Mouse (Mus musculus) MEL (cell line): ENCODE measurements around the gene Angptl2. TPM values are rescaled to one million over a fixed set of nuclear protein-coding genes. Genes with fewer than 3 reads are reported as not detected.

Source experiments
- DNase-seq: peaks from one replicate; pipeline ENCODE4 v3.0.0; 2011; ENCODE audit warnings: low read depth, low spot score
- H3K27ac ChIP-seq: 2 replicates; pipeline ENCODE4 v1.5.1; 2012; ENCODE audit warnings: low read depth, mild to moderate bottlenecking, control low read depth, low read length, moderate library complexity; ENCODE audit not compliant: control insufficient read depth
- H3K27me3 ChIP-seq, 2 experiments: fragments of 150-350 bp in 1 of 2; sonication (generic) in 1 of 2; 2 replicates each; pipeline ENCODE4 v1.6.1; 2012; ENCODE audit warnings: low read length in 2 of 2, mild to moderate bottlenecking in 2 of 2, improper control_type of control experiment in 1 of 2, moderate library complexity in 1 of 2; ENCODE audit not compliant: insufficient read depth in 2 of 2, control insufficient read depth in 1 of 2
- H3K36me3 ChIP-seq, 2 experiments: 2 replicates each; pipeline ENCODE4 v1.6.1; 2012 to 2014; ENCODE audit warnings: low read length in 2 of 2, improper control_type of control experiment in 1 of 2, inconsistent platforms in 1 of 2, mild to moderate bottlenecking in 1 of 2; ENCODE audit not compliant: insufficient read depth in 2 of 2, control insufficient read depth in 1 of 2
- H3K4me1 ChIP-seq, 2 experiments: fragments of 150-350 bp in 1 of 2; sonication (generic) in 1 of 2; 2 replicates each; pipeline ENCODE4 v1.6.1; 2012; ENCODE audit warnings: low read length in 2 of 2, improper control_type of control experiment in 1 of 2, mild to moderate bottlenecking in 1 of 2; ENCODE audit not compliant: insufficient read depth in 2 of 2, control insufficient read depth in 1 of 2
- H3K4me3 ChIP-seq, 2 experiments: fragments of 150-350 bp in 1 of 2; sonication (generic) in 1 of 2; 2 replicates each; pipeline ENCODE4 v1.5.1; 2012; ENCODE audit warnings: low read depth in 2 of 2, low read length in 2 of 2, mild to moderate bottlenecking in 2 of 2, moderate library complexity in 2 of 2, control low read depth in 1 of 2, improper control_type of control experiment in 1 of 2; ENCODE audit not compliant: control insufficient read depth in 1 of 2, insufficient read depth in 1 of 2
- H3K79me2 ChIP-seq: 2 replicates; pipeline ENCODE4 v1.6.1; 2012; ENCODE audit warnings: mild to moderate bottlenecking, low read length, moderate library complexity; ENCODE audit not compliant: control insufficient read depth, poor library complexity, insufficient read depth
- H3K9ac ChIP-seq: 2 replicates; pipeline ENCODE4 v1.6.1; 2012; ENCODE audit warnings: low read depth, mild to moderate bottlenecking, control low read depth, low read length, moderate library complexity; ENCODE audit not compliant: control insufficient read depth, poor library complexity, severe bottlenecking
- H3K9me3 ChIP-seq: fragments of 150-350 bp; sonication (generic); replicated peaks from 2 replicates; pipeline ENCODE4 v1.6.1; 2012; ENCODE audit warnings: mild to moderate bottlenecking, low read length, improper control_type of control experiment, moderate library complexity; ENCODE audit not compliant: insufficient read depth
- CHD2 ChIP-seq: IDR thresholded peaks from 2 replicates; pipeline ENCODE4 v1.6.1; 2011; ENCODE audit warnings: low read length, improper control_type of control experiment
- CTCF ChIP-seq, 3 experiments: IDR thresholded peaks in 2 of 3; conservative IDR thresholded peaks in 1 of 3; 2 replicates each; pipeline ENCODE4 v1.5.1; 2011 to 2012; ENCODE audit warnings: low read length in 3 of 3, low read depth in 2 of 3, mild to moderate bottlenecking in 2 of 3, improper control_type of control experiment in 1 of 3, inconsistent platforms in 1 of 3, mixed read lengths in 1 of 3, moderate library complexity in 1 of 3; ENCODE audit not compliant: control insufficient read depth in 1 of 3, insufficient read depth in 1 of 3, poor library complexity in 1 of 3, severe bottlenecking in 1 of 3
- EP300 ChIP-seq, 2 experiments: IDR thresholded peaks; 2 replicates each; pipeline ENCODE4 v1.6.1; 2011; ENCODE audit warnings: improper control_type of control experiment in 2 of 2, low read length in 2 of 2, low read depth in 1 of 2, mild to moderate bottlenecking in 1 of 2
- ETS1 ChIP-seq: IDR thresholded peaks from 2 replicates; pipeline ENCODE4 v1.6.1; 2012; ENCODE audit warnings: low read depth, mild to moderate bottlenecking, inconsistent platforms, low read length, improper control_type of control experiment, moderate library complexity
- HCFC1 ChIP-seq: IDR thresholded peaks from 2 replicates; pipeline ENCODE4 v1.6.1; 2012; ENCODE audit warnings: low read depth, mild to moderate bottlenecking, inconsistent platforms, low read length, improper control_type of control experiment, moderate library complexity
- KAT2A ChIP-seq: conservative IDR thresholded peaks from 2 replicates; pipeline ENCODE4 v1.6.1; 2012; ENCODE audit warnings: low read depth, low read length, improper control_type of control experiment, inconsistent platforms
- MAFK ChIP-seq: IDR thresholded peaks from 2 replicates; pipeline ENCODE4 v1.6.1; 2011; ENCODE audit warnings: low read depth, mild to moderate bottlenecking, low read length, improper control_type of control experiment, borderline replicate concordance
- MAZ ChIP-seq: IDR thresholded peaks from 2 replicates; pipeline ENCODE4 v1.6.1; 2012; ENCODE audit warnings: low read depth, mild to moderate bottlenecking, inconsistent platforms, low read length, improper control_type of control experiment
- MEF2A ChIP-seq: IDR thresholded peaks from 2 replicates; pipeline ENCODE4 v1.6.1; 2014; ENCODE audit warnings: low read depth, mild to moderate bottlenecking, inconsistent platforms, low read length, improper control_type of control experiment; ENCODE audit not compliant: poor library complexity, insufficient replicate concordance, severe bottlenecking; ENCODE audit errors: extremely low read depth
- MXI1 ChIP-seq: IDR thresholded peaks from 2 replicates; pipeline ENCODE4 v1.6.1; 2011; ENCODE audit warnings: mild to moderate bottlenecking, low read depth, low read length, improper control_type of control experiment
- MYB ChIP-seq: IDR thresholded peaks from 2 replicates; pipeline ENCODE4 v1.6.1; 2011; ENCODE audit warnings: mild to moderate bottlenecking, low read depth, low read length, improper control_type of control experiment
- NELFE ChIP-seq: IDR thresholded peaks from 2 replicates; pipeline ENCODE4 v1.6.1; 2011; ENCODE audit warnings: low read depth, low read length, improper control_type of control experiment
- POLR2A ChIP-seq, 2 experiments: IDR thresholded peaks; 2 replicates each; pipeline ENCODE4 v1.6.1; 2011 to 2012; ENCODE audit warnings: low read length in 2 of 2, mild to moderate bottlenecking in 2 of 2, control low read depth in 1 of 2, improper control_type of control experiment in 1 of 2, low read depth in 1 of 2, moderate library complexity in 1 of 2; ENCODE audit not compliant: control insufficient read depth in 1 of 2, insufficient read depth in 1 of 2, poor library complexity in 1 of 2
- POLR2AphosphoS5 ChIP-seq: IDR thresholded peaks from 2 replicates; pipeline ENCODE4 v1.6.1; 2012; ENCODE audit warnings: low read depth, borderline replicate concordance, mild to moderate bottlenecking, inconsistent platforms, low read length, moderate library complexity, mixed read lengths
- RAD21 ChIP-seq: IDR thresholded peaks from 2 replicates; pipeline ENCODE4 v1.6.1; 2011; ENCODE audit warnings: mild to moderate bottlenecking, low read depth, low read length, improper control_type of control experiment
- RCOR1 ChIP-seq: IDR thresholded peaks from 2 replicates; pipeline ENCODE4 v1.6.1; 2012; ENCODE audit warnings: low read depth, mild to moderate bottlenecking, inconsistent platforms, low read length, improper control_type of control experiment
- SIN3A ChIP-seq: IDR thresholded peaks from 2 replicates; pipeline ENCODE4 v1.6.1; 2012; ENCODE audit warnings: low read length, improper control_type of control experiment, inconsistent platforms
- TAL1 ChIP-seq: IDR thresholded peaks from 2 replicates; pipeline ENCODE4 v1.6.1; 2012; ENCODE audit warnings: mild to moderate bottlenecking, inconsistent platforms, low read length, moderate library complexity, mixed read lengths
- TCF12 ChIP-seq: IDR thresholded peaks from 2 replicates; pipeline ENCODE4 v1.6.1; 2014; ENCODE audit warnings: low read depth, mild to moderate bottlenecking, inconsistent platforms, low read length, improper control_type of control experiment, moderate library complexity
- USF1 ChIP-seq: IDR thresholded peaks from 2 replicates; pipeline ENCODE4 v1.6.1; 2014; ENCODE audit warnings: low read depth, mild to moderate bottlenecking, inconsistent platforms, low read length, improper control_type of control experiment, moderate library complexity
- USF2 ChIP-seq, 2 experiments: IDR thresholded peaks; 2 replicates each; pipeline ENCODE4 v1.6.1; 2011 to 2012; ENCODE audit warnings: improper control_type of control experiment in 2 of 2, low read length in 2 of 2, borderline replicate concordance in 1 of 2, inconsistent platforms in 1 of 2, low read depth in 1 of 2, mild to moderate bottlenecking in 1 of 2; ENCODE audit not compliant: insufficient read depth in 1 of 2
- ZC3H11A ChIP-seq: IDR thresholded peaks from 2 replicates; pipeline ENCODE4 v1.6.1; 2012; ENCODE audit warnings: low read depth, mild to moderate bottlenecking, inconsistent platforms, low read length, improper control_type of control experiment
- ZKSCAN1 ChIP-seq: IDR thresholded peaks from 2 replicates; pipeline ENCODE4 v1.6.1; 2012; ENCODE audit warnings: low read depth, mild to moderate bottlenecking, inconsistent platforms, low read length, improper control_type of control experiment, moderate library complexity
- polyA plus RNA-seq, 2 experiments: library from polyadenylated mRNA; stranded (reverse) in 1 of 2; unstranded in 1 of 2; fragments of >175 nt in 1 of 2; fragments of >200 nt in 1 of 2; gene quantifications; 2 replicates each; pipeline versions ENCODE4 v1.2.1 to v1.2.4; 2012; ENCODE audit warnings: low replicate concordance in 2 of 2, low read depth in 1 of 2; ENCODE audit not compliant: insufficient read length in 2 of 2, insufficient read depth in 1 of 2, missing spikeins in 1 of 2
- total RNA-seq: library from RNA; depleted of rRNA; stranded (reverse); fragments of 300-350 nt; gene quantifications from 2 replicates; pipeline ENCODE4 v1.2.3, GENCODE M21; 2012

Gene Angptl2
- total and polyA plus RNA-seq, 3 experiments, result 0.08 TPM; not detected in 2

DNA sequence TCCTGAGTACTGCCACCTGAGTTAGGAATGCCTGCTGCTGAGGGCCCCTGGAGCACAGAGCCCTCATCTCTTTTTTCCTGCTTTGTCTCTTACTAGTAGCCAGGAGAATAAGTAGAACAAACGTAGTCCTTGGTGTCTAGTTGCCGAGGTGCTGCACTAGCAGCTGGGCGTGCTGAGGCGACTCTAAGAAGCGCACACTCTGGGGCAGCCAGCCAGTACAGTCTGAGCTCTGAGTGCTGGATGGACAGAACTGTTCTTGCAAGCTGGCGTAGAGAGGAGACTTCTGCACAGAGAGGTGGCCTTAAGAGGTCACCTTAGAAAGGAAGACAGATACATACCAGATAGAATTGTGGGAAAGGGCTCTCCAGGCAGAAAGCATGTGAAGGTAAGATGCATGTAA is 4.4 kb downstream of the Angptl2 start:
- Histone ChIP-seq H3K79me2 (no peaks in the 10 kb centered on the region), H3K9me3 (no peaks in the 10 kb centered on the region), H3K9ac (no peak overlapping the region), H3K4me1 (no peaks in the 10 kb centered on the region)
- TF ChIP-seq POLR2A (IDR thresholded peaks at IDR 0.05; ENCODE audit: control insufficient read depth in 1 of 2, insufficient read depth in 1 of 2, low read depth in 1 of 2, low read length in 2 of 2, poor library complexity in 1 of 2) (no peak), EP300 (IDR thresholded peaks at IDR 0.05; ENCODE audit: low read depth in 1 of 2, low read length in 2 of 2) (no peak), USF2 (IDR thresholded peaks at IDR 0.05; ENCODE audit: borderline replicate concordance in 1 of 2, insufficient read depth in 1 of 2, low read depth in 1 of 2, low read length in 2 of 2) (no peak), HCFC1 (no peak), RCOR1 (no peak), RAD21 (no peak)
- TF ChIP-seq, all 39 proteins: peak for 0
- no peak for DNase-seq
- Histone ChIP-seq H3K36me3 (no peaks in the 10 kb centered on the region), H3K27ac (no peak overlapping the region), H3K27me3 (no peaks in the 10 kb centered on the region), H3K4me3 (no peak overlapping the region)

DNA sequence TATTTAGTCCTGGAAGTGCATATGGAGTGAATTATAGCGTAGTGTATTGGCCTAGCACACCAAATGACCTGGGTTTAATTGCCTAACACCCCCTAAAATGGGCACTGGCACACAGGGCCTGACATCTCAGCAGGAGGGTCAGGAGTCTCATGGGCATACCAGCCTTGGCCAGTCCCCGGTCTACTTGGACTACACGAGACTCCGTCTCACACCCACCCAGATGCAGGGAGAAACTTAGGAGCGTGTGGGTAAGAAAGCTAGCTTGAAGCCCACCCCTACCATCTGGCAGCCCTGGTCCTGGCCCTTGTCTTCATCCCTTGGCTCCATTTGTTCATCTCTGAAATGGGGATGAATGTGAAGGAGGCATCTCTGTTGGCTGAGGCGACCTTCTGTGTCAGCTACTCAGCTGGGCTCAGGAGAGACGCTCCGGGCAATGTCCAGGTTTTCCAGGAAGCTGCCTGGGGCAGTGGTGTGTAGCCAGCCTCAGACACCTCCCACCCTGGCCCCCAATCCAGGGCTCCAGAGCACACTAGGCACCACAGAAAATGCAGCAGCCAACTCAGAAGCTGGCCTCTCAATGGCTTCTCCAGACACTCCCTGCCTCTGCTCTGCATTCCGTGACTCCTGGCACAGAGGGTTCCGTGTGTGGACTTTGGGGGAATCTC is 4.9 kb downstream of the Angptl2 start:
- no peak overlapping the region for H3K27ac ChIP-seq
- no peak for DNase-seq
- TF ChIP-seq MAFK (no peak), ETS1 (no peak), CHD2 (no peak), MEF2A (no peak), POLR2AphosphoS5 (no peak), NELFE (no peak), TCF12 (no peak), EP300 (IDR thresholded peaks at IDR 0.05; ENCODE audit: low read depth in 1 of 2, low read length in 2 of 2) (no peak), KAT2A (no peak), USF2 (IDR thresholded peaks at IDR 0.05; ENCODE audit: borderline replicate concordance in 1 of 2, insufficient read depth in 1 of 2, low read depth in 1 of 2, low read length in 2 of 2) (no peak), TAL1 (no peak), ZKSCAN1 (no peak), MAZ (no peak), CTCF (IDR thresholded peaks at IDR 0.05 in 2 of 3, conservative IDR thresholded peaks at IDR 0.05 in 1 of 3; ENCODE audit: control insufficient read depth in 1 of 3, insufficient read depth in 1 of 3, low read depth in 2 of 3, low read length in 3 of 3, poor library complexity in 1 of 3, severe bottlenecking in 1 of 3) (no peak), USF1 (no peak), SIN3A (no peak), ZC3H11A (no peak), MYB (no peak), MXI1 (no peak), RCOR1 (no peak)
- TF ChIP-seq, all 39 proteins: peak for 0
- H3K27me3 ChIP-seq, result no peaks in the 10 kb centered on the region
- no peaks in the 10 kb centered on the region for H3K4me1 ChIP-seq
- H3K36me3 ChIP-seq, result no peaks in the 10 kb centered on the region
- no peaks in the 10 kb centered on the region for H3K9me3 ChIP-seq
- H3K4me3 ChIP-seq, result no peak overlapping the region
- H3K79me2 ChIP-seq, result no peaks in the 10 kb centered on the region
- no peak overlapping the region for H3K9ac ChIP-seq
